Mouse (Mus musculus) layer of hippocampus, adult 9-10 months (tissue): ENCODE data around the gene Siae.
A peak's percentile ranks its signal among the peaks of the same experiment; 100 is the strongest.

Source experiments
- DNase-seq: peaks from one replicate; pipeline ENCODE4 v3.0.0; 2022; ENCODE audit warnings: low spot score

Gene Siae

GRCm38 (mm10) chr9:37626103-37626567, 70.6 kb downstream of the Siae start:
- DNase-seq = no peak

GRCm38 (mm10) chr9:37627263-37627662, 71.8 kb downstream of the Siae start:
- no peak for DNase-seq

GRCm38 (mm10) chr9:37628581-37628980, 73.1 kb downstream of the Siae start:
- DNase-seq = no peak

DNA sequence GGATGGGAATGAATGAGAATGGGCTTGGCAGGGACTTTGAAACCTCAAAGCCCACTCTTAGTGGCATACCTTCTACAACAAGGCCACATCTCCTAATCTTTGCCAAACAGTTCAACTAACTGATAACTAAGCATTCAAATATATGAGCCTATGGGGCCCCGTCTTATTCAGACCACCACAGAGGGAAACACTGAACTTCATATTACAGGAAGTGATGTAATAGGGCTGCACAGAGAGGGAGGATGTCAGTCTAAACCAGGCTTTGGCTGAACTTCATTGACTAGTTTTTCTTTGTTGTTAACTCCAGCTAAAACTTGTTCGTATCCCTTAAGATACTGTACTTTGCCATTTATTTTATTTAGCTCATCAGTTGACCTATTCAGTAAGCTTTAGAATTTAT, 74.4 kb downstream of the Siae start:
- no peak for DNase-seq

DNA sequence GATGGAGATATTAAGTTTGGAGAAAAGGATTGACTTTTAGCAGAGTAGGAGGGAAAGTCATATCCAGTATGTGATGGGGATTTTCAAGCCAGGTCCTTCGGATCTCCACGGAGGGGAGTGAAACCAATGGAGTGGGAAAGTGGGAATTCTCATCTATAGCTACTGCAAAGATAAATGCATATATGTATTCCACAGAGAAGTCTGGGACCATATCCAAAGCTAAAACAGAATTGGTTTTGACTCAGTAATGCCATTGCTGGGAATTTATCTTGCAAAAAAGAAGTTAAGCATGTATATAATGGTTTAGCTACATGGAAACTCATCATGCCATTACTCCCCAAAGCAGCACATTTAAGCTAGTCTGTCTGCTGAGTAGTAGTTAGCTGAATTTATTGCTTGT, 76.8 kb downstream of the Siae start:
- DNase-seq = no peak

DNA sequence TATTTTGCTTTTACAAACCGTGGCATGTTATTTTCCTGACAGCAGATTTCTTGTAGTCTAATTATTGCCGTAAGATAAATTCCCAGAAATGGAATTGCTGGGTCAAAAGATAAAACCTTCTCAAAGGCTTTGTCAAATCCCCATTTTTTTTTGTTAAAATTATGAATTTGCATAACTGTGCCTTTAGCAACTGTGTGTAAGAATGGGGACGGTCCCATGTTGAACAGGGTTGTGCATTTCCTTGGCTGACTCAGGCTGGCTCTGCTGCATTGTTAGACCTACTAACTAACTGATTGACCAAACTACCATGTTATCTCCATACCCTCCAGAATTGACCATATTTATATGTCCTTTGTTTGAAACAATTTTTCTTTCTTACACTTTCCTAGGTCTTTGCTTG, 78.8 kb downstream of the Siae start:
- DNase-seq = no peak

DNA sequence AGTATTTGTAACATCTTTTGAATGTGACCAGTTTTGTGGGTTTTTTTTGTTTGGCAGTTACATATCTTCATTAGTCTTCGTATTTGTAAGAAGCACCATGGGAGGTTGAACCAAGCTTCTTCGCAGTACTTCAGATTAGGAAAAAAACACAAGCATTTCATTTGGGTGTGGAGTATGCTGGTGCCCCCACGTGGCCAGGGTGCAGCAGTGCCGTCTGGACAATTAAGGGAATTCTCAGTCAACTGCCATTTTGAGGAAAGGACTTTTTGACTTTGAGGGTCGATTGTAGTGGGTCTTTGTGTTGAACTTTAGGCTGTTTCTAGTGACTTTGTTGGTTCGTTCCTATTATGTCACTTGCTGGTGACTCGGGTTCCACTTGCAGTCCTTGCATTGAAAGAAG, 80.8 kb downstream of the Siae start:
- no peak for DNase-seq

DNA sequence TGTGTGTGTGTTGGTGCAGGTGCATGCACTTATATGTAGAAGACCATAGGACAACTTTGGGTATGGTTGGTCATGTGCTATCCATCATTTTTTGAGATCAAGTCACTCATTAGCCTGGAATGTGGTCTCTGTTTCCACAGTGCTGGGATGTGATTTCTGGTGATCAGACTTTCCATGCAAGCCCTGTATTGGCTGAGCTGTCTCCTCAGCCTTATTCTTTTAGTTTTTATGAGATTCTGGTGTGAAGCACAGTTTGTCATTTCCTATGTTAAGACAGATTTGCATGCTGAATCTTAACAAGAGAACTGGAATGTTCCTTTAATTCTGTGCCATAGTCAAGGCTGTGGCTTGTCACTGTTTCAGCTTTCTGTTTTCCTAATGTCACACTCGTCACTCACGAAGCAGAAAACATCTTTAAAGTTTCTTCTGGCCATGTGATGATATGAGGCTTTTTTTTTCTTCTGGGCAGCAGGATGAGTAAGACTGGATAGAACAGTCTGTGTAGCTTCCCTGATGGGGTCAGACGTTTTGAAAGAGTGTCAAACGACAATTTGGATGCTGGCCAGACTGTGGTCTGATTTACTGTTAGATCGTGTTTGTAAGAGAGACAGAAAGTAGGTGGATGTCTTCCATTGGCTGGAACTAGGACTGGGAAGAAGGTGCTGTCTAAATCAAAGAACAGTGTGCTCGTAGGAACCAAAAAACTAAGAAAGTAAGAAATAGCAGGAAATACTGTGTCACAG, 81.5 kb downstream of the Siae start:
- DNase-seq = no peak

DNA sequence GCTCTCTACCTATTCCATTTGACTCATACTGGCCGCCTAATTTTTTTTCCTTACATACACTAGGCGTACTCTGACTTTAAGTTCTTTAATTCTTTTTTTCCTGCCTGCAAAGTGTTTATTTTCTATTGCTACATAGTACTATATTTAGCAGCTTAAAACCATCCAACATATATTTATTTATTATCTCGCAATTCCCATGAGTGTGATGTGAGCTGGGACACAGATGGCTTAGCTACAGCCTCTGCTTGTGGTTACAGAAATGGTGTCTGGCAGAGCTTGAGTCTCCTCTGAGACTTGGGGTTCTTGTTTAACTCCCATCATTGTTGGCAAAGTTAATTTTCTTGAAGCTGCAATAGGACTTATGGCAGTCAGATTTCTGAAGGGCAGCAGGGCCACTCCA, 83.2 kb downstream of the Siae start:
- DNase-seq = no peak

DNA sequence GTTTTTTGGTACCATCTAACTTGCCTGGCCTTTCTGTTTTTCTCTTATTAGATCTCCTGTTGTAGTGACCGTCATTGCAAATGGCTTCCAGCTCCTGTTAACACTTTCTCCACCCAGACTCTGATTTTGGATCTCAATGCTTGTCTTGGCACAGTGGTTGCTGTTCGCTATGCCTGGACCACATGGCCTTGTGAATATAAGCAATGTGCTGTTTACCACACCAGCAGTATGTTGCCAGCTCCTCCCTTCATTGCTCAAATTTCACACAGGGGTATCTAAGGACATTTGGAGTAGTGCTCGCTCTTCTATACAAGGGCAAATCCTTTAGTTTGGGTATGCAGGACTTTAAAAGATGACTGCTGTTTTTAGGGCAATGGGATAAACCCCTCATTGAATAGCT, 90.7 kb downstream of the Siae start:
- no peak for DNase-seq

GRCm38 (mm10) chr9:37650639-37651038, 95.1 kb downstream of the Siae start:
- DNase-seq = no peak

DNA sequence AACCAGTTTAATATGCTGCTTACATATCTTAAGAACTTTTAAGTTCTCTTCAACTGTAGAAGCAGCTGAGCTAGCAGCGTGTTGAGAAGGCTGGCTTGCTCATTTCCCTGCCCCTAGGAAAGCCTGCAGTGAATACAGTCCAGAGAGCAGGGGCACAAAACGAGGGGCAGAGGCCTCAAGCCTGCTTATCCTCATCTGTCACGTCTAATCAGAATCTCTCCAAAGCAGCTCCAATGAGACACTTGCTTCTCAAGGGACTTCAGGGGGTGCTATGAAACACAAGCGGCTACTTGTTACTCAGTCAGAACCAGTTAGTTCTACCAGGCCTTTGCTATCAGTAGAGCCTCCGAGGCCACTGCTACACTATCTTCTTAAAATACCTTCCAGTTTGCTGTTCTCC, 98.3 kb downstream of the Siae start:
- DNase-seq = no peak

GRCm38 (mm10) chr9:37655961-37656360, 100.5 kb downstream of the Siae start:
- DNase-seq = no peak

GRCm38 (mm10) chr9:37656439-37656881, 101.0 kb downstream of the Siae start:
- no peak for DNase-seq

- peak; percentile 44 for DNase-seq
Observed at GRCm38 (mm10) chr9:37656931-37657481, 101.5 kb downstream of the Siae start, which contains the start of gene Tbrg1. Gene Tbrg1 (minus strand): TSS chr9:37657312.

DNA sequence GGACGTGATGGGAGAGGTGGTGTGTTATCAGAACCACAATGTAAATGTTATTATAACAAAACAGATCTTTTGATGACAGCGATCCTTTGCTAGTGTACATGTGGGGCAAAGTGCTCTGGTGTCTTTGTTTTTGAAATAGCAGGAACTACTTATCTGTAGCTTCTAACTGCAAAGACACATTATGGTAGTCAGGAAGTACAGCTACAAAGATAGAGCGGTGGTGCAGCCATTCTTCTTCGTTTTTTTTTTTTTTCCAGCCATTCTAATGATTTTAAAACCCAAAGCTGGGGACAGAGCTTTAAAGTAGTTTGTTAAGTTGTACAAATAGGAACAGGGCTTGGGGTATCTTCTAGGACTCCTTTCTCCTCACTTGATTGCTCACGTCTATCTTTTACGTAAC, 103.9 kb downstream of the Siae start:
- no peak for DNase-seq

DNA sequence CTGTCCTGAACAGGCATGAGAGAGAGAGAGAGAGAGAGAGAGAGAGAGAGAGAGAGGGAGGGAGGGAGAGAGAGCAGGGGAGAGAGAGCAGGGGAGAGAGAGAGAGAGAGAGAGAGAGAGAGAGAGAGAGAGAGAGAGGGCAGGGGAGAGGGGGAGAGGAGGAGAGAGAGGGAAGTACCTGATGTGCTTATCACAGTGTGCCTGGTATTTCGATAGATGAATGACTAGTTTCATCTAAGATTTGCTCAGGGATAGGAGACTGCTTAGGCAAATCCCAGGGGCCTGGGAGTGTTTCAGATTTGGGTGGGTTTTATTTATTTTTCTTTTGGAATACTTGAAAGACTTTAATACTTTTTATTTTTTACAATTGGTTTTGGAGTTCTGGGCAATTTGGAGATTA, 107.7 kb downstream of the Siae start:
- DNase-seq = no peak

DNA sequence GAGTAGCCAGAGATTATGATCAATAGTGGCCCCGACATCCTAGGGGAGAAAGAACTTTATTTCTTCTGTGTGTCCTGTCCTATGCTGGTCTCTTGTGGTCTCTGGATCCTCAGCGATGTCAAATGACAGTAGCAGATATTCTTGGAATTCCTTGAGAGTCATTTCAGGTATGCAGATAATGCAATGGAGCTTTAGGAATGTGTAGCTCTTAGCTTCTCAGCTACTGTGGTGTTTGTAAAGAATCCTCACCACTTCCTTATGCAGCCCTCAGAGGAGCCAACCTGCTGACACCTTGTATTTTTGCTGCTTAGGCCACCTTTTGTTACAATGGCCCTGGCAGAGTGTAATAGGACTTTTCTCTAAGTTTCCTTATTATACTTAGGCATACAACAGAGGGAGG, 109.1 kb downstream of the Siae start:
- DNase-seq = no peak

GRCm38 (mm10) chr9:37666045-37666444, 110.5 kb downstream of the Siae start:
- no peak for DNase-seq

GRCm38 (mm10) chr9:37669115-37669514, 113.6 kb downstream of the Siae start, which contains the start of gene Panx3:
Gene Panx3 (minus strand): TSS chr9:37669235.
- no peak for DNase-seq

GRCm38 (mm10) chr9:37669678-37670077, 114.2 kb downstream of the Siae start:
- no peak for DNase-seq

- DNase-seq = no peak
Observed at GRCm38 (mm10) chr9:37670261-37670660, 114.8 kb downstream of the Siae start.

GRCm38 (mm10) chr9:37675287-37675686, 119.8 kb downstream of the Siae start:
- DNase-seq = peak; percentile 16

GRCm38 (mm10) chr9:37681123-37681522, 125.6 kb downstream of the Siae start:
- no peak for DNase-seq
